Mouse (Mus musculus): ENCODE results near the gene Phb2.

DNA sequence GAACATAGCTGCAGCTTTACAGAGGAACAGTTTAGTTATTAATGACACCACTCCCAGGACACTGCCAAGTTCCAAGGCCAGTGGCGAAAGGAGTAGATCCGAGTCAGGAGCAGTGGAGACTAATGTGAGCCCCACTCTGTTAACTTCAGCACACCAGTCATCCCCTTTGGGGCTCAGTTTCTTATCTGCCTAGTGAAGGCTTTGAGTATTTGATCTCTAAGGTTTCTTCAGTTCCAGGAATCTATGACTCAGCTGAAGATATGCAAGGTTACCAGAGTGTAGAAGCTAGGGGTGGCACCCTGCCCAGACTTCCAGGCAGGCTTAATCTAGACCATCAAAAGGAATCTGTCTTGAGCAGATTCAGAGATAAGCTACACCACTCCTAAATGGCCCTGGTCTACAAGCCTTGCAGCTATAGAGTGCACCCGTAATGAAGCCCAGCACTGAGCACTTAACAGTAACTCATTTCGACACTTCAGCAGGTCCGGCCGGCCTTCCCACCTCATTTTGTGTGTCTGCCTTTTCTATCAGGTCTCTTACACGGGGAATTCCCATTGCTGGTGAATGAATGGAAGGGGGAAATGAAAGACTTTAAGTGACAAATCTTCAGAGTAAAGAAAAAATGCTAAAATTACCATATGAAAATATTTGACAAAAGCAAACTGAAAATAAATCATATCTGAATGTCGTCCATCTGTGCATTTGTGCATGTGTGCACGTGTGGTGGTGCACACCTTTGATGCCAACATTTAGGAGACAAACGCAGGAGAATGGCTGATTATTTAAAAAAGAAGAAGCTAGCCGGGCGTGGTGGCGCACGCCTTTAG lies 28.3 kb upstream of the Phb2 start:
- TF ChIP-seq POLR2A (IDR thresholded peaks at IDR 0.05; ENCODE audit: borderline replicate concordance, insufficient read depth, low read length) (no peak), CTCF (IDR thresholded peaks at IDR 0.05; ENCODE audit: borderline replicate concordance, insufficient read depth, low read depth, low read length) (no peak)

Measured in cerebellum, adult 2 months (tissue).